Mouse (Mus musculus): Measurements from ENCODE around the gene Pomc. TPM values are rescaled to one million over a fixed set of nuclear protein-coding genes. Genes with fewer than 3 reads are reported as not detected.

Pomc gene
- total and polyA plus RNA-seq, 3 experiments = not detected

DNA sequence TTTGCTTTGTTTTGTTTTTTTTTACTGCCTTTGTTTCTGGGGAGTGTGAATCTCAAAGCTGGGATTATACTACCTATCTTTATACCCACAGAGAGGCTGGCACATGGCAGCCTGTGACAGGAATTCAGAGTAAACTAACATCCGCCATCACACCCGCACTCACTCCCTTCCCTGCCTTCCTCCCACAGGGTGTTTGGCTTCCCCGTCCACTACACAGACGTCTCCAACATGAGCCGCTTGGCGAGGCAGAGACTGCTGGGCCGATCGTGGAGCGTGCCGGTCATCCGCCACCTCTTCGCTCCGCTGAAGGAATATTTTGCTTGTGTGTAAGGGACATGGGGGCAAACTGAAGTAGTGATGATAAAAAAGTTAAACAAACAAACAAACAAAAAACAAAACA lies 47.3 kb upstream of the Pomc start:
- H3K27me3 ChIP-seq (ENCODE audit: control insufficient read depth in 1 of 2, insufficient read depth in 2 of 2, low read length in 2 of 2) = no peaks in the 10 kb centered on the region
- no peaks in the 10 kb centered on the region; a peak in 1 of 4 replicates for H3K36me3 ChIP-seq (ENCODE audit: control insufficient read depth in 1 of 2, insufficient read depth in 2 of 2, low read length in 2 of 2)
- H3K9ac ChIP-seq (ENCODE audit: control insufficient read depth, low read depth, low read length, poor library complexity, severe bottlenecking) = no peak overlapping the region
- no peaks in the 10 kb centered on the region for H3K4me1 ChIP-seq (ENCODE audit: control insufficient read depth in 1 of 2, insufficient read depth in 2 of 2, low read length in 2 of 2)
- H3K27ac ChIP-seq (ENCODE audit: control insufficient read depth, low read depth, low read length) = no peak overlapping the region
- DNase-seq (ENCODE audit: low read depth, low spot score) = no peak
- no peaks in the 10 kb centered on the region for H3K79me2 ChIP-seq (ENCODE audit: control insufficient read depth, insufficient read depth, low read length, poor library complexity)
- H3K9me3 ChIP-seq (replicated peaks; ENCODE audit: insufficient read depth, low read length) = no peaks in the 10 kb centered on the region
- H3K4me3 ChIP-seq (ENCODE audit: control insufficient read depth in 1 of 2, insufficient read depth in 1 of 2, low read depth in 2 of 2, low read length in 2 of 2) = no peak overlapping the region
- TF ChIP-seq ZKSCAN1 (IDR thresholded peaks at IDR 0.05; ENCODE audit: low read depth, low read length) (no peak), CHD1 (IDR thresholded peaks at IDR 0.05; ENCODE audit: low read depth, low read length) (no peak), TCF12 (IDR thresholded peaks at IDR 0.05; ENCODE audit: low read depth, low read length) (no peak), POLR2AphosphoS2 (IDR thresholded peaks at IDR 0.05; ENCODE audit: low read length) (no peak), CTCF (IDR thresholded peaks at IDR 0.05 in 2 of 3, conservative IDR thresholded peaks at IDR 0.05 in 1 of 3; ENCODE audit: control insufficient read depth in 1 of 3, insufficient read depth in 1 of 3, low read depth in 2 of 3, low read length in 3 of 3, poor library complexity in 1 of 3, severe bottlenecking in 1 of 3) (no peak)

- DNase-seq (ENCODE audit: low read depth, low spot score) = no peak
- no peak overlapping the region for H3K9ac ChIP-seq (ENCODE audit: control insufficient read depth, low read depth, low read length, poor library complexity, severe bottlenecking)
- H3K79me2 ChIP-seq (ENCODE audit: control insufficient read depth, insufficient read depth, low read length, poor library complexity) = no peaks in the 10 kb centered on the region
- no peak overlapping the region for H3K27ac ChIP-seq (ENCODE audit: control insufficient read depth, low read depth, low read length)
- no peaks in the 10 kb centered on the region for H3K27me3 ChIP-seq (ENCODE audit: control insufficient read depth in 1 of 2, insufficient read depth in 2 of 2, low read length in 2 of 2)
- no peak overlapping the region for H3K4me3 ChIP-seq (ENCODE audit: control insufficient read depth in 1 of 2, insufficient read depth in 1 of 2, low read depth in 2 of 2, low read length in 2 of 2)
- no peaks in the 10 kb centered on the region for H3K36me3 ChIP-seq (ENCODE audit: control insufficient read depth in 1 of 2, insufficient read depth in 2 of 2, low read length in 2 of 2)
- no peaks in the 10 kb centered on the region for H3K4me1 ChIP-seq (ENCODE audit: control insufficient read depth in 1 of 2, insufficient read depth in 2 of 2, low read length in 2 of 2)
- TF ChIP-seq TAL1 (IDR thresholded peaks at IDR 0.05; ENCODE audit: low read length) = no peak
- TF ChIP-seq CHD2 (IDR thresholded peaks at IDR 0.05; ENCODE audit: low read length) = no peak
- no peak for TF ChIP-seq TBP (IDR thresholded peaks at IDR 0.05; ENCODE audit: low read depth, low read length)
- no peak for TF ChIP-seq CHD1 (IDR thresholded peaks at IDR 0.05; ENCODE audit: low read depth, low read length)
- TF ChIP-seq ELF1 (IDR thresholded peaks at IDR 0.05; ENCODE audit: low read depth, low read length) = no peak
- no peak for TF ChIP-seq POLR2AphosphoS2 (IDR thresholded peaks at IDR 0.05; ENCODE audit: low read length)
- no peak for TF ChIP-seq ZMIZ1 (IDR thresholded peaks at IDR 0.05; ENCODE audit: low read depth, low read length)
- no peak for TF ChIP-seq USF1 (IDR thresholded peaks at IDR 0.05; ENCODE audit: low read depth, low read length)
- TF ChIP-seq SIN3A (IDR thresholded peaks at IDR 0.05; ENCODE audit: low read length) = no peak
- TF ChIP-seq GATA1 (IDR thresholded peaks at IDR 0.05; ENCODE audit: low read depth, low read length) = no peak
- no peak for TF ChIP-seq RCOR1 (IDR thresholded peaks at IDR 0.05; ENCODE audit: low read depth, low read length)
- no peak for TF ChIP-seq EP300 (IDR thresholded peaks at IDR 0.05; ENCODE audit: low read depth in 1 of 2, low read length in 2 of 2)
- no peak for TF ChIP-seq MAFK (IDR thresholded peaks at IDR 0.05; ENCODE audit: borderline replicate concordance, low read depth, low read length)
- TF ChIP-seq MYB (IDR thresholded peaks at IDR 0.05; ENCODE audit: low read depth, low read length) = no peak
- no peaks in the 10 kb centered on the region for H3K9me3 ChIP-seq (replicated peaks; ENCODE audit: insufficient read depth, low read length)
Measured at GRCm38 (mm10) chr12:3910466-3911093, 44.2 kb upstream of the Pomc start.
